Mouse (Mus musculus): ENCODE results near the gene Fan1. TPM values are rescaled to one million over a fixed set of nuclear protein-coding genes. Genes with fewer than 3 reads are reported as not detected.
A peak's percentile ranks its signal among the peaks of the same experiment; 100 is the strongest.

Fan1 gene
- total RNA-seq (2021), result 1 to 10 TPM; 5.7 to 6.9 TPM
- long read RNA-seq, experiment 1, result 0 reads
- long read RNA-seq, experiment 2, result 0 reads

DNA sequence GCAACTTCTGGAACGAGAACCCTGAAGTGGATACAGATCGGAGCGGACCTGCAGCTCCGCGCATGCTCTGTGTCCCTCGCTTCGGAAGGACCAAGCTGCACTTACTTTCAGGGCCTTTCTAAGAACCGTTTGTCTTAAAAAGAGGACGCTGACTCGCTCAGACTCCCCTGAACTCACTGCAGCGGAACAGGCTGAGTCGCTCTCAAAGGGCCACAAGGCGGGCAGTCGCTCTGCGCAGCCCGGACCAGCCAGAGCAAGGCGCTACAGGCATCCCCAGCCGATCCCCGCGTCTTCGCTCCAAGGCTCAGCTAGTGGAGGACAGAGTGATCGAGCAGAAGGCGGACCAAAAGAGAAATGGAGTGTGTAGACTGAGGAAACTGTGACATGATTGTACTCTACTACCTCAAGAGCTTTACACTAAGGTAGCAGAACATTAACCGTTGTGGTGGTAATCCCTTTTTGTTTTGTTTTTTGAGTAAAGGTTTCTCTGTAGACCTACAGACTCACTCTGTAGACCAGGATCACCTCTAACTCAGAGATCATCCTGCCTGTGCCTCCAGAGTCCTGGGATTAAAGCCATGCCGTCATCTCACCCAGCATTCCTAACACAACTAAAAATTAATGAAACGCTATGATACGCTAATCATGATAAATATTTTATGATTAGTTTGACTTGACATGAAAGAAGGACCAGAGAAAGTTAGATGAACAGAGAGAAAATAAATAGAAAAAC lies at the start of gene Fan1:
Fan1 (minus strand) TSS at position 266 of the 733 bp plus-strand sequence.
- peak; percentile 90 for DNase-seq

- no peak for DNase-seq
These were observed 30.1 kb upstream of the Fan1 start for GRCm38 (mm10) chr7:64403989-64404388.

DNA sequence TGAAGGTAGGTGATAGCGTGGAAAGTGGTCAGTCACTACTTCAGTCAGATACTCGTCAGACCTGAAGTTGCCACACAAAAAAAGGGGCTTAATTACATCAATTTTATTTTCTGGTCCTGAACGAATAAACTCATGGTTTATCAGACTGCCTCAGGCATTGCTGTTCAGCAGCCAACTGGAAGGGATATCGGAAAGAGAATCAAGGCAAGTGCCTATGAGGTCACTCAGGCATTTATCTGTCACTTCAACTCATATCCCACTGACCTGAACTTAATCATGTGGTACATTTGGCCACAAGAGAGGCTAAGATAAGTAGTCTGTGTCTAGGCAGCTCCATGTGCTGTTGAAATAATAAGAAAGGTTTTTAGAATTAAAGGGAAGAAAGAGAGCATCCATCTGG lies 28.6 kb upstream of the Fan1 start:
- DNase-seq, result no peak

- no peak for DNase-seq
These were observed 26.8 kb upstream of the Fan1 start for GRCm38 (mm10) chr7:64400725-64401124.

DNA sequence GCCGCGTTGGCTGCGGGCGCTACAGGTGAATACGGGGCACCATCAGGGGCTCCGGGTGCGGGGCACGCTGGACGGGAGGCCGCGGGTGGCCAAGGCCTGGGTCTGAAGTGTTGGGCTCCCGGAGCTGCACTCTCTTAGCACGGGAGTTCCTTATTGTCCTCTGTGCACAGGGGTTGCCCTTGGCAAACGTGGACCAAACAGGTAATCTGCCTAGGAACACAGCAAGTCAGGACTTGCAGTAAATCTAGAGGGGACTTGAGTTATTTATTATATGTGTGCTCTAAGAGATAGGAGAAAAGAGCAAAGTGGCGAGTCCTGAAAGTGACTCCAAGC lies 18.9 kb upstream of the Fan1 start:
- DNase-seq, result no peak

DNA sequence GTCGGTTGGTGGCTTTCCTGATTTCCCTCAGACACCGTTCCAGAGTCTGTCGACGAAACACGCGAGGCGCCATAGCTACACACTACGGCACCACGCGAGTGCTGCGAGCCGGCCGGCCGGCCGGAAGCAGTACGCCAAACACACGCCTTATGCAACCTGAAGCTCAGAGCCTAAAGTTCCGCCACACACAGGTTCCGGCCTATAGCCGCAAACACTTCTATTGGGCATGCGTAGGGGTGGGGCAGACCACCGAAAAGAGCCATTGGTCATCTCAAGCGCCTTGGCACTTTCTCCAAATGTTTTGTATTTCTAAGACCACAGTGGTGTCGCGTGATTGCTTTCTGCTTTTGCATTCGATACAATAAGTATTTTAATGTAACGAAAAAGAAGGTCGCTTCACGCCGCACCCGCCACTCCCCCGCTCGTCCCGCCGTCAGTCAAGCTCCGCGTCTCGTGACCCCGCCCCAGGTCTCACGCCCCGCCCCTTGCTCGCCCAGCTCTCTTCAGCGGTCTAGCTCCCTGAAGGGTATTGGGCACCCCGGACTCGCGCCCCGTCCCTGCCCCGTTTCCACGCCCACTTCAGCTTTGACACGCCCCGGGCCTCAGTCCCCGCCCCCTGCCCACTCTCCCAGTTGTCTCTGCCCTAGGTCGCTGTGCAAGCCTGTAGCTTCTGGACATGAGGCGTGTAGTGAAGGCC lies 18.4 kb upstream of the Fan1 start, which contains the start of the genes Mphosph10 and Mcee:
Mphosph10 (minus strand) TSS at position 147 of the 697 bp plus-strand sequence.
Mcee (plus strand) TSS at position 486 of the 697 bp plus-strand sequence.
- peak; percentile 99 to 100 for DNase-seq

DNA sequence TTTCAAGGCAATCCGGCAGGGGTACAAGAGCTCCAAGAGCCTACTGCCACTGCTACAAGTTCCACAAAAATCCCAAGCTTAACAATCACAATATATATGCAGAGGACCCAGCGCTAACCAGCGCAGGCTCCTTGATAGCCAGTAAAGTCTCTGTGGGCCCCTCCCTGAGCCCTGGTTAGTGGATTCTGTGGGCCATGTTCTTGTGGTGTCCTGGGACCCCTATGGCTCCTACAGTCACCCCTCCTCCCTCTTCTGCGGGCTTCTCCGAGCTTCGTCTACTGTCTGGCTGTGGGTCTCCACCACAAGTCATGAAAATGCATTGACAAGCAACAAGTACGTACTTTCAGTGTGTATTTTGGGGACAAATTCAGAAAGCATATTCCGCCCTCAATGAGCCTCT lies 17.6 kb upstream of the Fan1 start:
- DNase-seq, result no peak

DNA sequence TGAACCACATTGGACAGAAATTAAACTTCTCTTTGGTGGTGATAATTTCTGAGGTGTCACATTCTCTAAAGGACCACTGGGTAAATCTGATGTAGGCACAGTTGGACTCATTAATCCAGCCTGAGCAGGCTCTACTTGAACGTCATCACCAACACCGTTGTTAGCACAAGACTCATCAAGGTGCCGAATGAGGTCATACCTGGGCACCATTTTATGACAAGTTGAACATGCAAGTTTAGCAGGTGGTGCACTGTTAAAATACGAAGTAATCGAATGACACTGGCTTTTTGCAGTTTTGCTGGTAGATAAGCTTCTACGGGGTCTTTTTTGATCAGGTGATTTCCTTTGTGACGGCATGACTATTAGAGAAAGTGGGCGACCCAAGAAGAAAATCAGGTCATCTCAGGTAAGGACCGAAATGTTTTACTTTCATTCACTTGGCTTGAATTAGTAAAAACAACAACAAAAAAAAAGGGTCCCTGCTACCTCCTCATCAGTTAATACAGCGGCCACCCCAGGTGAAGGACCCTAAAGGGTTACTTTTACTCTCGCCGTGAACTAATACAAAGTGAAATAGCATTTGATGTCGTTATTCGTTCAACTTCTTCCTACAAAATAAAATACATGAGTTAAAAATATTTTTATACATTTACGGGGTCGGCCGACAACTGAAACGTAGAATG lies 607 bp downstream of the Fan1 start:
- no peak for DNase-seq

DNA sequence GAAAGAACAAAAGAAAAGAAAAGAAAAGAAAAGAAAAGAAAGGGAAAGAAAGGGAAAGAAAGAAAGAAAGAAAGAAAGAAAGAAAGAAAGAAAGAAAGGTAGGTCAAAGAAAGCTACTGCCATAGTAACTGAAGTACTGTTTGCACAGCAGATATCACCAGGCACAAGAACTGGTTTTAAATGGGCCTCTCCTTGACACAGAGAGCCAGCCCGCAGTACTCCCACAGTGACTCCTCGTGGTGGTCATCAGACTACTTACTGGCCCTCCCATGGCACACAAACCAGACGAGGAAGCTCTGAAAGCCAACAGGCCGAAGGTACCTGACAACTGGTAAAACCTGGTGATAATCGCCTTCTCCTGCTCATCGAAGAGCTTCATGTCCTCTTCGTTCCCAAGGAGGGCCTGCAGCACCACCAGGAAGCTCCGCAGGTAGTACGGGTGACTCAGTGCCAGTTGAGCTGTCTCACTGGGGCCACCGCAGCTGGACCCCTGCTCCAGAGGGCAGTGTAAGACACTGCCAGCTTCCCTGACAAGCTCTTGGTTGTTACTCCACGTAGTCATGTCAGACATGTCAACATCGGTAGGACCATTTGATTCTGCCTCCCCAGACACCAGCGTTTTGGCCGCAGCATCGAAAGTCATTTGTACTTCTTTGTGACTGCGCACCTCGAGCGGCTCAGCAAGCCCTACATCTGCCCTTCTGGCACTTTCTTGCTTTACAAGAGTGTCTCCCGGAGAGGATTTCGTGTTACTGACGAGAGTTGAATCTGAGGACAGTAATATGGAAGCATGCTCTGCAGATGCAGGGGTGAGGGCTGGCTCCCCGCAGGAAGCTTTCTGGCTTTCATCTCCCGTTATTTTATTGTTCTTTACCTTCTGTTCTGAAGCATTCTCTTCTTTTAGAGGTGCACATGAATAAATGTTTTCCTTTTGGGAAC lies 1.7 kb downstream of the Fan1 start:
- no peak for DNase-seq

DNA sequence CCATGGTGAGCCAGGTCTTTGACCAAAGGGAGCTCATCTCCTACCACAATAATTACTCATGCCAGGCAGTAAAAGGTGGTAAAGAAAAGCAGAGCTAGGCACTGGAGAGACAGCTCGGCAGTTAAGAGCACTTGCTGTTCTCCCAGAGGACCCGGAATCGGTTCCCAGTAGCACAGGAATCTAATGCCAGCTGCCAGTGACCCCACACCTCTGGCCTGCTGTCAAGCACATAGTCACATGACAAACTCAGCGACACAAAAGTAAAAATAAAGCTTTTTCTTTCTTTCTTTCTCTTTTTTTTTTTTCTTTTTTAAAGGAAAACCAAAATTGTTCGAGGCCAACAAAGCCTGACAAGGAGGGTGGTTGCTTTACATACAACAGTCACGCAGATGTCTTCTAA lies 4.1 kb downstream of the Fan1 start:
- DNase-seq, result peak in 1 of 2 experiments; percentile 18

DNA sequence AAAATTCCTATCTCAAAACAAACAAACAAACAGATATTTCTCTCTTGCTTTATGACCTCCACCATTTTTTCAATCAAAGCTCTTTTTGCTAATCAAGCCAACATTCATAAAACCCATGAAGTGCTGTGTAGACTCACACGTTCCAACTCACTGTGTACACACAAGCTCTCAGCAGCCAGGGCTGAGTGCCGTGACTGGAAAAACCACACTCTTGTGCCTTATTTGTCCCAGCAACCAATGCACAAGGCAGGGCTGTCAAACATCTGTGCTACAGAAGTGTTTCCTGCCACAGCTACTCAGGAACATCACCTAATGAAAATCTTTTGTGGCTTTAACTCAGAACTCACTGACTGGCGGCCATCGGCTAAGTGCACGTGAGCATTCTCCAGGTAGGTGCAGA lies 8.0 kb downstream of the Fan1 start:
- DNase-seq, result no peak

DNA sequence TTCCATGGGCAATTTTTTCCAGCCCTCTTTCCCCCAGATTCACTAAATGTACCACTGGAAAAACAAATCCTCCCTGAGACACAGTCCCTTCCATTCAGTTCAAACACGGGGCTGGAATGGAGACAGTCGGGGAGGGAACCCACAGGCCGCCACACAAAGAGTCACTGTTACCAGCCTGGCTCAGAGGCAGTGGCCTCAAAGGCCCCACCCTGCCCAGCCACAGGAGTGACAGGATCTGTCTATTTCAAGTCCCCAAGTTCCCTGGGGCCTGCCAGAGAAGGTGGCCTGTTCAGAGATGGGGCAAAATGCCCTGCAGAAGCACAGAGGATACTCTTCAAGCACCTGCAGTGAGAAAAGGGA lies 13.3 kb downstream of the Fan1 start:
- DNase-seq, result no peak

DNA sequence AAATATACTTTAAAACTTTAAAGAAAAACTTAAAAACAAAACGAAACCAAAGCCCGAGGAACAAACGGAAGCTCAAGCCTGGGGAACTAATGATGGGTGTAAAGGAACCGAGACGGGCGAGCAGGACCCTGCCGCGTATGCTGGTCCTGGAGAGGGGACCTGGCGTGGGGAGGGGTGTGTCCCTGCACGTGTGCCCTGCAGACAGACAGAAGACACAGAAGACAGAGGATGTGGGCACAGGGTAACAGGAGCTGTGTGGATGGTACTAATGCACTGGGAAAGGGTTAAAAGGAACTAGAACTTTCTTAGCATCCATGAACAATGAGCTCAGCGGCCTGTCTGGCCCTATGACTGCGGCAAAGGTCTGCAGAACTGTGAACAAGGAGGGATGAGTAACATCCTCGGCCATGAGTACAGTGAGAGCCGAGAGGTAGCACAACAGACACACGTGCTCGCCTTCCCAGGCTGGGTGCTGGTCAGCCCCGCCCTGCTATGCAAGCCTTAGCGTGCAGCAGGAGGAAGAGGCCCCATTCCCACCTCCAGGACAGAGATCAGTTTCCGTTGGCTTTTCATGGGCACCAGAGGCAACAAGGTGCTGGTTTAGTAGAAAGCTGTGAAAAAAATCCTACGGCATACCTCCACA lies 13.8 kb downstream of the Fan1 start:
- DNase-seq, result no peak

GRCm38 (mm10) chr7:64358666-64359065 lies 15.2 kb downstream of the Fan1 start:
- no peak for DNase-seq

GRCm38 (mm10) chr7:64357405-64357804 lies 16.5 kb downstream of the Fan1 start:
- DNase-seq, result peak; percentile 85 to 91

- no peak for DNase-seq
These were observed 17.2 kb downstream of the Fan1 start for GRCm38 (mm10) chr7:64356661-64357060.

- DNase-seq, result no peak
These were observed 19.7 kb downstream of the Fan1 start for GRCm38 (mm10) chr7:64354206-64354605.

GRCm38 (mm10) chr7:64351087-64351486 lies 22.8 kb downstream of the Fan1 start:
- peak in 1 of 2 experiments; percentile 11 for DNase-seq

DNA sequence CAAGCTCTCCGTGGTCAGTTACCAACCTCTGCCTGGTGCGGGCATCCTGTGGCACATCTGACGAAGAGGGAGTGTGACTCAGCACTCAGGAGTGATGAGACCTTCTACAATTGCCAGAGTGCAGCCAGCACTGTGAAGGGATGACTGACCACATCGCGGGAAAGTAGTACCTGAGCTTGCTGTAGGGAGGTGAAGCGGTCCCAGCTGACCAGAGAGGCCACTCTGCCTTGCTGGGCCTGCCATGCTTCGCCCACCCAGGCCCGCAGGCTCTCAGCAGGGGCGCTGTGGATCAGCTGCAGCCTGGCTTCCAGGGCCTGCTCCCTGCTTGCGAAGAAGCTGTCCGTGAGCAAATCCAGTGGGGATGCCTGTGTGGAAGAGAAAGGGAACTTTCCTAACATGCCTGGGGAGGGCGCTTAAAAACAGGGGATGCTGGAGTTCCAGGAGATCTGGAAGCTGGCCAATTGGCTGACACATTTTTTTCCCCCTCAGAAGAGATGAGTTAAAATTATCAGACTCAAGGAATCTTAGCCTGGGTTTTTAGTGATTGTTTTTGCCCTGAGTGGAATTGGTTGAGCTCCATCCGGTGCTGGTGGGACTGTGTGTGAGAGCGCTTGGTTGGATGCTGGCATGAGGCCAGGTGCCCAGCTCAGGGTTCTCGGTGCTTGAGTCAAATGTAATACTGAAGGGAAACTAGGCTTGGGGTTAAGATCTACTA lies 24.6 kb downstream of the Fan1 start:
- DNase-seq, result peak in 1 of 2 experiments; percentile 18

DNA sequence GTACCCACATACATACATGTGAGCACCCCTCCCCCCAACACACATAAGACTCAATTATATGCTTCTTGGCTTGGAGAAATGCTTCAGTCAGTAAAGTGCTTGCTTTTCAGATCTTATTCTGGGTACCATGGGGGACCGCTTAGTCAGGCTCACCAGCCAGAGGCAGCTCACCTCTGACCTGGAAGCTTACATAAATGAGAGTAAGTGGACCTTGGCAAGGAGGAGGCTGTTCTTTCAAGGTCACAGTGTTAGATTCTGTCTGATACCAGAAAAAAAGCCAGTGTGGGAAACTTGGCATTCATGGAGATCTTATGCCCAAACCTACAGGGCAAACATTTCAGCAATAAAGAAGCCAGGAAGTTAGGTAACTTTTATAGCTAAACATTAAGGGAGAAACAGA lies 26.1 kb downstream of the Fan1 start:
- peak in 1 of 2 experiments; percentile 11 for DNase-seq

GRCm38 (mm10) chr7:64332686-64333085 lies 41.2 kb downstream of the Fan1 start:
- DNase-seq, result no peak

Measured in adrenal gland, postnatal 36 days (tissue).